Mouse (Mus musculus): ENCODE results near the gene Rdh16. TPM values are rescaled to one million over a fixed set of nuclear protein-coding genes. Genes with fewer than 3 reads are reported as not detected.

Rdh16 gene
- polyA plus RNA-seq (2012; fragmentation: generic; extraction: Trizol): not detected

DNA sequence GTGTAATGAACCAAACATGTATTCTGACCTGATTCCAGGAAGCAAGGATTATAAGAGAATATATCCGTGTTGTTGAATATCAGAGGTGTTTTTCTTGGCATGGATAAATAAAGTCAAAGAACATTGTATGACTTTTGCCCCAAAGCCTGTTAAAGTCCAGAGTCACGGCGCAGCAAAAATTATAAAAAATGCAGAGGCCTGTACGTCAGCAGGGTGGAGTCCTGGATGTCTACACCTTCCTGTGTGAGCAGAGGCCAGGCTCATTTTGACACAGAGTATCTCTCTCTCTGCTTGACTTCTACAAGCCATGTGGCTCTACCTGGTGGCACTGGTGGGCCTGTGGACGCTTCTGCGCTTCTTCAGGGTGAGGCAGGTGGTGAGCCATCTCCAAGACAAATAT is at the start of gene Rdh16:
Gene Rdh16 (plus strand): TSS at position 262 of the 400 bp plus-strand sequence.
- H3K4me2 ChIP-seq (ENCODE audit: low read depth): no peak within 1 kb of the TSS
- no peak within 1 kb of the TSS for H3ac ChIP-seq (ENCODE audit: control insufficient read depth, insufficient read length)
- H3K36me3 ChIP-seq (ENCODE audit: control insufficient read depth, insufficient read depth): no peaks in the 10 kb centered on the region
- no peaks in the 10 kb centered on the region for H3K79me2 ChIP-seq (ENCODE audit: control insufficient read depth, insufficient read depth)
- H3K4me3 ChIP-seq: no peak within 1 kb of the TSS
- TF ChIP-seq MYOG (IDR thresholded peaks at IDR 0.05; ENCODE audit: control insufficient read depth in 1 of 3, insufficient read depth in 1 of 3, insufficient read length in 2 of 3, low read depth in 2 of 3) (no peak), SRF (IDR thresholded peaks at IDR 0.05; ENCODE audit: control insufficient read depth, insufficient read length, low read depth) (no peak), TCF12 (IDR thresholded peaks at IDR 0.05; ENCODE audit: insufficient read depth, poor library complexity, severe bottlenecking) (no peak), USF1 (IDR thresholded peaks at IDR 0.05; ENCODE audit: low read depth) (no peak), MYOD1 (IDR thresholded peaks at IDR 0.05; ENCODE audit: control insufficient read depth in 1 of 3, insufficient read length in 2 of 3, low read depth in 2 of 3) (no peak), CEBPB (IDR thresholded peaks at IDR 0.05; ENCODE audit: insufficient read depth, poor library complexity, severe bottlenecking) (no peak), POLR2A (IDR thresholded peaks at IDR 0.05; ENCODE audit: insufficient read length, low read depth) (no peak), POLR2AphosphoS2 (IDR thresholded peaks at IDR 0.05; ENCODE audit: insufficient read length, low read depth) (no peak), E2F4 (IDR thresholded peaks at IDR 0.05; ENCODE audit: insufficient read depth) (no peak), TCF3 (IDR thresholded peaks at IDR 0.05; ENCODE audit: insufficient read length, low read depth) (no peak), REST (IDR thresholded peaks at IDR 0.05; ENCODE audit: insufficient read depth, insufficient read length) (no peak), MAX (IDR thresholded peaks at IDR 0.05; ENCODE audit: low read depth) (no peak)
- H3K27me3 ChIP-seq (ENCODE audit: control insufficient read depth, insufficient read depth, insufficient read length): no peaks in the 10 kb centered on the region

DNA sequence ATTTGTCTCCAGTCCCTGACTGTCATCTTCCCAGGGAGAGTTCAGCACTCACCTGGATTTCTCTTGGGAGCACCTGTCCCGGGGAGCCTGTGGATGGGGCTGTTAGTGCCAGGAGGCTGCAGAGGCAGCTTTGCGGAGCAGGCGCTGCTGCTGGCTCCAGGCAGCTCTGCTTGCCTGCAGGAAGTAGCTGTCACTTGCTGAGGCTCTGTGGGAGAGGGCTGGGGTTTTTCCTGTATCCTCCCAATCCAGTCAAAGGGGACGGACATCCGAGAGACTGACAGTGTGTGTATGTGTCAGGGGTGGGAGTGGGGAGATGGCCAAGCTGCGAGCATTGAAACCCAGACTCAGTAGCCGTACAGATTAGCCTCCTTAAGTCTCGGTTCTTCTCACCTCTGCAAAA is 49.4 kb upstream of the Rdh16 start, which contains the start of gene Gpr182:
Gene Gpr182 (minus strand): TSS at position 185 of the 400 bp plus-strand sequence.
- no peak within 1 kb of the TSS for H3K4me2 ChIP-seq (ENCODE audit: low read depth)
- H3ac ChIP-seq (ENCODE audit: control insufficient read depth, insufficient read length): no peak within 1 kb of the TSS
- H3K36me3 ChIP-seq (ENCODE audit: control insufficient read depth, insufficient read depth): peaks cover 2% of the 10 kb centered on the region
- TF ChIP-seq MYOG (IDR thresholded peaks at IDR 0.05; ENCODE audit: control insufficient read depth in 1 of 3, insufficient read depth in 1 of 3, insufficient read length in 2 of 3, low read depth in 2 of 3): no peak
- no peak for TF ChIP-seq MYOD1 (IDR thresholded peaks at IDR 0.05; ENCODE audit: control insufficient read depth in 1 of 3, insufficient read length in 2 of 3, low read depth in 2 of 3)
- no peak for TF ChIP-seq SRF (IDR thresholded peaks at IDR 0.05; ENCODE audit: control insufficient read depth, insufficient read length, low read depth)
- H3K4me3 ChIP-seq: no peak within 1 kb of the TSS
- no peaks in the 10 kb centered on the region for H3K79me2 ChIP-seq (ENCODE audit: control insufficient read depth, insufficient read depth)
- H3K27me3 ChIP-seq (ENCODE audit: control insufficient read depth, insufficient read depth, insufficient read length): no peaks in the 10 kb centered on the region

DNA sequence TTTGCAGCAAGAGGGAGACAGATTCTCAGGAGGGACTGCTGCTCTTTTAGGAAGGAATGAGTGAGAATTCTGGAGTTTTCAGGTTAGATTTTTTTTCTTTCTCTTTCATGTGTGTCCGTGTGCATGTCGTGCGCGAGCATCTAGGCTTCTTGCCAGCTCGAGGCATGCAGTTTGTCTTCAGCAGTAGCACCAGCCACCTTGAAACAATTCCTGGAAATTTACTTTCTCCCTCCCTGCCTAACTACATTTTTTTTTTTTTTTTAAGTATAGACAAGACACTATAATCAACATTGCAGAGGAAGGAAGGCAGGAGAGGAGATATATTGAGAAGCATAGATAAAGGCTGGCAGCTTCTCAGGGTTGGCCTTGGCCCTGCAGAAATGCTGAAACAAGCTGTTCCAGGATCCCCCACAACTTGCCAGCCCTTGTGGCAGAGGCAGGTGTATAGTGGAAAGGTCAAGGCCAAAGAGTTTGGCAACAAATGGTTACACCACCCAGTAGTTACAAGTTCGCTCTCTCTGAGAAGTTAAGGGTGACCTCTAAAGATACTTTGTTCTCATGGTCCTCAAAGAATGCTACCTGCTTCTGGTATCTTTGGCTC is 46.3 kb upstream of the Rdh16 start:
- Histone ChIP-seq H3K4me3 (no peak overlapping the region), H3K4me2 (ENCODE audit: low read depth) (no peak overlapping the region), H3K27me3 (ENCODE audit: control insufficient read depth, insufficient read depth, insufficient read length) (no peaks in the 10 kb centered on the region), H3ac (ENCODE audit: control insufficient read depth, insufficient read length) (no peak overlapping the region), H3K36me3 (ENCODE audit: control insufficient read depth, insufficient read depth) (no peaks in the 10 kb centered on the region), H3K79me2 (ENCODE audit: control insufficient read depth, insufficient read depth) (no peaks in the 10 kb centered on the region)
- TF ChIP-seq SRF (IDR thresholded peaks at IDR 0.05; ENCODE audit: control insufficient read depth, insufficient read length, low read depth) (no peak), TCF12 (IDR thresholded peaks at IDR 0.05; ENCODE audit: insufficient read depth, poor library complexity, severe bottlenecking) (no peak), MYOG (IDR thresholded peaks at IDR 0.05; ENCODE audit: control insufficient read depth in 1 of 3, insufficient read depth in 1 of 3, insufficient read length in 2 of 3, low read depth in 2 of 3) (no peak), CEBPB (IDR thresholded peaks at IDR 0.05; ENCODE audit: insufficient read depth, poor library complexity, severe bottlenecking) (no peak), USF1 (IDR thresholded peaks at IDR 0.05; ENCODE audit: low read depth) (no peak), MAX (IDR thresholded peaks at IDR 0.05; ENCODE audit: low read depth) (no peak), E2F4 (IDR thresholded peaks at IDR 0.05; ENCODE audit: insufficient read depth) (no peak), POLR2AphosphoS2 (IDR thresholded peaks at IDR 0.05; ENCODE audit: insufficient read length, low read depth) (no peak), REST (IDR thresholded peaks at IDR 0.05; ENCODE audit: insufficient read depth, insufficient read length) (no peak), MYOD1 (IDR thresholded peaks at IDR 0.05; ENCODE audit: control insufficient read depth in 1 of 3, insufficient read length in 2 of 3, low read depth in 2 of 3) (no peak), TCF3 (IDR thresholded peaks at IDR 0.05; ENCODE audit: insufficient read length, low read depth) (no peak), POLR2A (IDR thresholded peaks at IDR 0.05; ENCODE audit: insufficient read length, low read depth) (no peak)

DNA sequence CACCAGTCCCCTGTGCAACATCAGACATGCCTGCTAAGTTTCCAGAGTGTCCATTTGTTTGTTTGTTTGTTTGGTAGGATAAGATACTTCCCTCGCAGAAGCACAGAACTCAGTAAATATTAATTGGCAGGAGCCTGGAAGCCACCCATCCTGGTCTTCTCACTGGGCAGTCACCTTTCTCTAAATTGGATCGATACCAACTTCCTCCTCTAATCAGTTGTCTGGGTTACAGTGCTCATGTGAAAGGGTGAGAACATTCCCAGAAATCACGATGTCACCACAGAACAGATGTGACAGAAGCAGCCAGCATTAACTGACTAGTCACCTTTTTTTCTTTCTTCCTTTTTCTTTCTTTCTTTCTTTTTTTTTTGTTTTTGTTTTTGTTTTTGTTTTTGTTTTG is 45.7 kb upstream of the Rdh16 start:
- Histone ChIP-seq H3K36me3 (ENCODE audit: control insufficient read depth, insufficient read depth) (no peaks in the 10 kb centered on the region), H3K4me3 (no peak overlapping the region), H3K4me2 (ENCODE audit: low read depth) (no peak overlapping the region), H3ac (ENCODE audit: control insufficient read depth, insufficient read length) (no peak overlapping the region), H3K27me3 (ENCODE audit: control insufficient read depth, insufficient read depth, insufficient read length) (no peaks in the 10 kb centered on the region), H3K79me2 (ENCODE audit: control insufficient read depth, insufficient read depth) (no peaks in the 10 kb centered on the region)
- TF ChIP-seq TCF3 (IDR thresholded peaks at IDR 0.05; ENCODE audit: insufficient read length, low read depth): no peak
- TF ChIP-seq MAX (IDR thresholded peaks at IDR 0.05; ENCODE audit: low read depth): no peak
- no peak for TF ChIP-seq TCF12 (IDR thresholded peaks at IDR 0.05; ENCODE audit: insufficient read depth, poor library complexity, severe bottlenecking)
- TF ChIP-seq POLR2AphosphoS2 (IDR thresholded peaks at IDR 0.05; ENCODE audit: insufficient read length, low read depth): no peak
- TF ChIP-seq SRF (IDR thresholded peaks at IDR 0.05; ENCODE audit: control insufficient read depth, insufficient read length, low read depth): no peak
- TF ChIP-seq USF1 (IDR thresholded peaks at IDR 0.05; ENCODE audit: low read depth): no peak
- TF ChIP-seq POLR2A (IDR thresholded peaks at IDR 0.05; ENCODE audit: insufficient read length, low read depth): no peak
- TF ChIP-seq E2F4 (IDR thresholded peaks at IDR 0.05; ENCODE audit: insufficient read depth): no peak
- TF ChIP-seq MYOG (IDR thresholded peaks at IDR 0.05; ENCODE audit: control insufficient read depth in 1 of 3, insufficient read depth in 1 of 3, insufficient read length in 2 of 3, low read depth in 2 of 3): no peak
- no peak for TF ChIP-seq MYOD1 (IDR thresholded peaks at IDR 0.05; ENCODE audit: control insufficient read depth in 1 of 3, insufficient read length in 2 of 3, low read depth in 2 of 3)
- no peak for TF ChIP-seq REST (IDR thresholded peaks at IDR 0.05; ENCODE audit: insufficient read depth, insufficient read length)
- no peak for TF ChIP-seq CEBPB (IDR thresholded peaks at IDR 0.05; ENCODE audit: insufficient read depth, poor library complexity, severe bottlenecking)
